Mouse (Mus musculus) hindbrain, embryonic 15.5 days (tissue): ENCODE measurements around the gene Oca2. TPM values are rescaled to one million over a fixed set of nuclear protein-coding genes. Genes with fewer than 3 reads are reported as not detected.

ENCODE experiments used
- ATAC-seq: fragments of 200-750 bp; cut with Nextera tagmentation; 2 replicates; pipeline ENCODE4 v1.8.0; 2017; ENCODE audit warnings: low read depth, moderate number of reproducible peaks, moderate TSS enrichment; ENCODE audit not compliant: low FRiP score
- H3K27ac ChIP-seq: fragments of 300-500 bp; sonication (generic); replicated peaks from 2 replicates; pipeline ENCODE4 v1.5.1; 2015; ENCODE audit warnings: mild to moderate bottlenecking, inconsistent platforms
- H3K27me3 ChIP-seq: fragments of 300-500 bp; sonication (generic); 2 replicates; pipeline ENCODE4 v1.6.1; 2015; ENCODE audit warnings: control low read depth, inconsistent platforms
- H3K36me3 ChIP-seq: fragments of 300-500 bp; sonication (generic); 2 replicates; pipeline ENCODE4 v1.6.1; 2015; ENCODE audit warnings: control low read depth, inconsistent platforms
- H3K4me1 ChIP-seq: fragments of 300-500 bp; sonication (generic); replicated peaks from 2 replicates; pipeline ENCODE4 v1.6.1; 2015; ENCODE audit warnings: control low read depth, inconsistent platforms
- H3K4me2 ChIP-seq: fragments of 300-500 bp; sonication (generic); 2 replicates; pipeline ENCODE4 v1.6.1; 2015; ENCODE audit warnings: moderate library complexity, mild to moderate bottlenecking, inconsistent platforms
- H3K4me3 ChIP-seq: fragments of 300-500 bp; sonication (generic); 2 replicates; pipeline ENCODE4 v1.5.1; 2015; ENCODE audit warnings: mild to moderate bottlenecking, inconsistent platforms
- H3K9ac ChIP-seq: fragments of 300-500 bp; sonication (generic); 2 replicates; pipeline ENCODE4 v1.6.1; 2015; ENCODE audit warnings: inconsistent platforms
- H3K9me3 ChIP-seq: fragments of 300-500 bp; sonication (generic); 2 replicates; pipeline ENCODE4 v1.6.1; 2016; ENCODE audit warnings: control low read depth, inconsistent platforms
- WGBS: fragments of 180-500 bp; shearing (Covaris S2); methylation state at CpG from one replicate; pipeline ENCODE4 v1.1.7; 2015; 5-methylcytosine and 5-hydroxymethylcytosine counted together
- polyA plus RNA-seq: library from polyadenylated mRNA; unstranded; fragments of >200 nt; fragmentation: Nextera tagmentation; extraction: Ambion mirVana; gene quantifications from 2 replicates; pipeline ENCODE4 v1.2.1, GENCODE M21; 2015

Gene Oca2
- polyA plus RNA-seq, 1 experiment from 2014 or later: 1.6 TPM

GRCm38 (mm10) chr7:56277506-56277905, 37.9 kb downstream of the Oca2 start:
- no peaks in the 10 kb centered on the region for H3K36me3 ChIP-seq
- no peaks in the 10 kb centered on the region for H3K9me3 ChIP-seq
- H3K27me3 ChIP-seq: no peaks in the 10 kb centered on the region
- no peaks in the 10 kb centered on the region for H3K4me1 ChIP-seq
- no peak overlapping the region for H3K9ac ChIP-seq
- H3K4me2 ChIP-seq: no peak overlapping the region
- 88% methylated on average over 2 of the region's 2 CpGs for WGBS
- no peak overlapping the region for H3K27ac ChIP-seq
- H3K4me3 ChIP-seq: no peak overlapping the region
- no peak for ATAC-seq

GRCm38 (mm10) chr7:56291468-56292115, 52.0 kb downstream of the Oca2 start:
- Histone ChIP-seq H3K9me3 (no peaks in the 10 kb centered on the region), H3K27me3 (no peaks in the 10 kb centered on the region), H3K36me3 (no peaks in the 10 kb centered on the region), H3K4me2 (no peak overlapping the region), H3K4me1 (no peaks in the 10 kb centered on the region), H3K4me3 (no peak overlapping the region), H3K27ac (no peak overlapping the region), H3K9ac (no peak overlapping the region)
- peak; percentile 71; the same call in 1 of the 2 replicates for ATAC-seq
- WGBS: 30% methylated on average over 6 of the region's 6 CpGs

GRCm38 (mm10) chr7:56304408-56304807, 64.8 kb downstream of the Oca2 start:
- H3K9ac ChIP-seq: no peak overlapping the region
- no peaks in the 10 kb centered on the region for H3K4me1 ChIP-seq
- no peak overlapping the region for H3K4me3 ChIP-seq
- 20% methylated on average over 1 of the region's 1 CpGs for WGBS
- no peak overlapping the region for H3K27ac ChIP-seq
- ATAC-seq: no peak
- no peaks in the 10 kb centered on the region for H3K27me3 ChIP-seq
- H3K4me2 ChIP-seq: no peak overlapping the region
- H3K9me3 ChIP-seq: no peaks in the 10 kb centered on the region
- H3K36me3 ChIP-seq: no peaks in the 10 kb centered on the region

DNA sequence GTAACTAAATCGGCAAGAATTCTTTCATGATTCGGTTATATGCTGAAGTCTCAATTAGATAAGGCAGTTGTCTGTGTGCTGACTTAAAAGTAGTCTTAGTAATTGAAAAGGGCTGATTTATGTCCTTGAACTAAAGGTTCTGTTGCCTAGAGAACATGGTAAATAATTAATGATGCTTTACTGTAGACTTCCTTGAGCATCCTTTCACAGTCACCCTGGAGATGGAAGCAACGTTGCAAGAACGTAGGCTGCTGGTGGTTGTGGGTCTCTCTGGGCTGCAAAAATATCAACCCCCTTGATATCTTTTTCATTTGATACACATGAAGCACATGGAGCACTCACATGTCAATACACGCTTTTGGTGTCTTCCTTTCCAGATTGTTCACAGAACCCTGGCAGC, 74.8 kb downstream of the Oca2 start:
- no peak overlapping the region for H3K9ac ChIP-seq
- no peak overlapping the region for H3K4me2 ChIP-seq
- H3K36me3 ChIP-seq: no peaks in the 10 kb centered on the region
- no peaks in the 10 kb centered on the region for H3K9me3 ChIP-seq
- H3K27ac ChIP-seq: no peak overlapping the region
- H3K27me3 ChIP-seq: no peaks in the 10 kb centered on the region
- H3K4me3 ChIP-seq: no peak overlapping the region
- no peak for ATAC-seq
- 78% methylated on average over 5 of the region's 5 CpGs for WGBS
- H3K4me1 ChIP-seq: no peaks in the 10 kb centered on the region

DNA sequence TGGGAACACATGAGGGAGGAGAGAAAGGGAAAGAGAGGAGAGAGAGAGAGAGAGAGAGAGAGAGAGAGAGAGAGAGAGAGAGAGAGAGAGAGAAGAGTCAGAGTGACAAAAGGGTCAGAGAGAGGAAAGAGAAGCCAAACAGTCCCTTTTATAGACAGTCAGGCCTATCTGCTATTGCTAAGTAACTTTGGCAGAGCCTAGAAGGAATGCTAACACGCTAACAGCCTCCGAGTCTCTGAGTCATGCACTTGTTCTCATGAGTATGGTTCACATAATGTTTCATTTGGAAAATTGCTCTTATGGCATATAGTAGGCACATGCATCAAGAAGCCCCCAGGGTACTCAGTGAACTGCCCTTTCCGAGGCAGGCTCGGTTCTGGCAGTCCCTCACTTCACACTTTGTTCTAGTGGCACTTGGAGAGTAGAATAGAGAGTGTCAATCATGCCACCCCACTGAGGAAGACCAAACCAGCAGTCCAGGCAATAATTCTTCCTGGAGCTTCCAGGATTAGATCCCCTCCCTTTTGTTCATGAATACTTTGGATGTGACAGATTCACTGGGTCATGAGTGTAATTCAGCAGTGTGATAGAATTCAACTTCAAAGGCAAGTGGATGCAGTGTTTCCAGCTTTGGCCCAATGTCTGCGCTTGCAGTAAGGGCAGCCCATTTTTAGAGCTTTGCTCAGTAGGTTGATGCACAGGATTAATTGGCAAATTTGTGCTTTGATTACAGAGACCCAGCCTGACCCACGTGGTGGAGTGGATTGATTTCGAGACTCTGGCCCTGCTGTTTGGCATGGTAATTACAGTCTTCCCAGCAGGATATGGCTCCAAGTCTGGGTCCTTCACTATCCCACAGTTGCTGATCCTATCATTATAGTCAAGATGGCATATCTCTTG, 76.3 kb downstream of the Oca2 start:
- Histone ChIP-seq H3K36me3 (no peaks in the 10 kb centered on the region), H3K4me2 (no peak overlapping the region), H3K27ac (no peak overlapping the region), H3K9ac (no peak overlapping the region), H3K27me3 (no peaks in the 10 kb centered on the region), H3K4me3 (no peak overlapping the region), H3K9me3 (no peaks in the 10 kb centered on the region), H3K4me1 (no peaks in the 10 kb centered on the region)
- ATAC-seq: peak; percentile 61
- 46% methylated on average over 7 of the region's 7 CpGs for WGBS

- WGBS: 42% methylated on average over 4 of the region's 4 CpGs
- Histone ChIP-seq H3K4me3 (no peak overlapping the region), H3K36me3 (no peaks in the 10 kb centered on the region), H3K27ac (no peak overlapping the region), H3K4me1 (no peaks in the 10 kb centered on the region), H3K9me3 (no peaks in the 10 kb centered on the region), H3K4me2 (no peak overlapping the region), H3K27me3 (no peaks in the 10 kb centered on the region), H3K9ac (no peak overlapping the region)
- no peak for ATAC-seq
These were observed 88.2 kb downstream of the Oca2 start for GRCm38 (mm10) chr7:56327738-56328137.

DNA sequence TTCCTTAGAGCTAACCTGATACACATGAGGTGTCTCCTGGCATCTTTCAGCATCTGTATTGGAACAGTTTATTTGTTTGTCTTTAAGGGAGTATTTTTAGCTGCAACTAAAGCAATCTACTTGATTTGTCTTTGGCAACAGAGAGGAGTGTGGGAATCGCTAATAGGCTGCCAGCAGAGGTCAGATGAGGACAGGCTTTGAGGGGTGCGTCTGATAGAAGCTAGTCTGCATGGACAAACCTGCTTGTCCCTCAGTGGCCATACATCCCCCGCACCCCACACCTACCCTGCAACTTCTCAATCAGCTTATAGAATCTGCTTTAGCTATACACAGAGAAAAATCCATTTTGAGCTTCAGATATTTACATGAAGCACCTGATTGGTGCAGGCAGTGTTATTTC, 109.0 kb downstream of the Oca2 start:
- 57% methylated on average over 3 of the region's 3 CpGs for WGBS
- Histone ChIP-seq H3K27me3 (no peaks in the 10 kb centered on the region), H3K36me3 (no peaks in the 10 kb centered on the region), H3K4me2 (no peak overlapping the region), H3K9me3 (no peaks in the 10 kb centered on the region), H3K9ac (no peak overlapping the region), H3K4me1 (no peaks in the 10 kb centered on the region), H3K4me3 (no peak overlapping the region), H3K27ac (no peak overlapping the region)
- ATAC-seq: no peak

GRCm38 (mm10) chr7:56356658-56357342, 117.2 kb downstream of the Oca2 start:
- Histone ChIP-seq H3K27me3 (no peaks in the 10 kb centered on the region), H3K9ac (no peak overlapping the region), H3K36me3 (no peaks in the 10 kb centered on the region), H3K27ac (no peak overlapping the region), H3K4me1 (no peaks in the 10 kb centered on the region), H3K4me2 (no peak overlapping the region), H3K9me3 (no peaks in the 10 kb centered on the region), H3K4me3 (no peak overlapping the region)
- 79% methylated on average over 4 of the region's 4 CpGs for WGBS
- ATAC-seq: no peak

DNA sequence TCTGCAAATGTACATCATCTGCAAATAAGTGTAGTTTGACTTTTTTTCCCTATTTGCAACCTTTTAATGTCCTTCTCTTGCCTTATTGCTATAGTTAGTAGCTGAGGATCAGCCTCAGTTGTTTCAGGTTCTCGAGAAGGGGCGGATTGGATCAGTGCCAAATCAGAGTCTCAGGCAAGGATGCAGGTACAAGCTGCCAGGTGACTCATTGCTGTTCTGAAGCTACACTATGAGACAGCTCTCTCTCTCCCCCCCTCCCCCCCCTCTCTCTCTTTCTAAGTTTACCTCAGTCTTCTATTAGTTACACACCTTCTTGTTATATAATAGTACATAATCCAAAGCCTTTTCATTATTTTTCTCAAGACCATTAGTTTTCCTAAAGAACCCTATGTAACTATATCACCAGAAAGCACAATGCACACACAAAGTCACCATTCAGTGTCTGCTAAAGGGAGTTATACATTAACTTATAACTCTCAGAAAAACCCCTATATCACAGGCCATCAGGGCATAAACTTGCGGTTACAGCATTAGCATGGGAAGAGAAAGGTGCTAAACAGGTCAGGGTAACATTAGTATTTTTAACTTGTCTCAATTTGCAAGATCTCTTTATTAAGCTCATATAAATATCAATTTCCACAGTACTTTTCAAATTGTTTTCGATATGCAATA, 142.3 kb downstream of the Oca2 start:
- no peak overlapping the region for H3K4me2 ChIP-seq
- no peak overlapping the region for H3K27ac ChIP-seq
- ATAC-seq: no peak
- WGBS: 92% methylated on average over 4 of the region's 4 CpGs
- no peaks in the 10 kb centered on the region for H3K36me3 ChIP-seq
- no peaks in the 10 kb centered on the region for H3K9me3 ChIP-seq
- H3K27me3 ChIP-seq: no peaks in the 10 kb centered on the region
- no peak overlapping the region for H3K4me3 ChIP-seq
- no peak overlapping the region for H3K9ac ChIP-seq
- H3K4me1 ChIP-seq: no peaks in the 10 kb centered on the region

- Histone ChIP-seq H3K4me3 (no peak overlapping the region), H3K36me3 (no peaks in the 10 kb centered on the region), H3K4me2 (no peak overlapping the region), H3K9me3 (no peaks in the 10 kb centered on the region), H3K4me1 (no peaks in the 10 kb centered on the region), H3K27ac (no peak overlapping the region), H3K27me3 (no peaks in the 10 kb centered on the region), H3K9ac (no peak overlapping the region)
- no peak for ATAC-seq
- 75% methylated on average over 1 of the region's 1 CpGs for WGBS
These were observed 143.1 kb downstream of the Oca2 start for GRCm38 (mm10) chr7:56382706-56383105.

DNA sequence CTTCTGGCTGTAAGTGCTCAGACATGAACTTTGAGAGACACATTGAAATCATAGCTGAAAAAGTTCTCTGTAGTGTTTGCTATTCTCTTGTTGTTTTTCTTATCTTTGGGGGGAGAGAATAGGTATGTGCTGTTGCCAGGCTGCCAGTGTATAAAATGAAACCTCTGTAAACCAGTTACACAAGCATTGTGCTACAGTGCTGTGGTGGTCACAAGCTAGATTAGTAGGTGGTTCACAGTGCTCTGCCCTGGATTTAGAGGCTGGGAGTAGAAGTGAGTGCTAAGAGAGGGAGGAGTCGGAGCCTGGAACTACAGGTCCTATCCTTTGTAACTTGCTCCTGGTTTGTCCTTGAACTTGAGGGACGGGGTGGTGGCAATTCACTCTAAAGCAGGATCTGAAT, 148.7 kb downstream of the Oca2 start:
- H3K4me3 ChIP-seq: no peak overlapping the region
- no peaks in the 10 kb centered on the region for H3K4me1 ChIP-seq
- no peaks in the 10 kb centered on the region for H3K9me3 ChIP-seq
- no peaks in the 10 kb centered on the region for H3K36me3 ChIP-seq
- 87% methylated on average over 2 of the region's 2 CpGs for WGBS
- H3K27ac ChIP-seq: no peak overlapping the region
- no peak for ATAC-seq
- H3K27me3 ChIP-seq: no peaks in the 10 kb centered on the region
- no peak overlapping the region for H3K4me2 ChIP-seq
- no peak overlapping the region for H3K9ac ChIP-seq
